Mouse (Mus musculus) ES-Bruce4 (cell line): ENCODE data around the gene Gpr171. TPM values are rescaled to one million over a fixed set of nuclear protein-coding genes. Genes with fewer than 3 reads are reported as not detected.

ENCODE experiments used
- H3K27ac ChIP-seq: 2 replicates; pipeline ENCODE4 v1.5.1; 2012; ENCODE audit warnings: low read length, inconsistent platforms; ENCODE audit not compliant: insufficient read depth
- H3K27me3 ChIP-seq: 2 replicates; pipeline ENCODE4 v1.6.1; 2012; ENCODE audit warnings: mild to moderate bottlenecking, low read length, inconsistent platforms; ENCODE audit not compliant: control insufficient read depth, poor library complexity, insufficient read depth, severe bottlenecking
- H3K36me3 ChIP-seq: 2 replicates; pipeline ENCODE4 v1.6.1; 2012; ENCODE audit warnings: inconsistent platforms, mild to moderate bottlenecking, low read length, moderate library complexity; ENCODE audit not compliant: control insufficient read depth, poor library complexity, insufficient read depth, severe bottlenecking
- H3K4me1 ChIP-seq: one replicate; pipeline ENCODE4 v1.8.1; 2011; ENCODE audit warnings: low read length; ENCODE audit not compliant: control insufficient read depth, insufficient read depth
- H3K4me3 ChIP-seq: 2 replicates; pipeline ENCODE4 v1.5.1; 2011; ENCODE audit warnings: low read depth, mild to moderate bottlenecking, low read length
- H3K9ac ChIP-seq: 2 replicates; pipeline ENCODE4 v1.6.1; 2012; ENCODE audit warnings: low read depth, mild to moderate bottlenecking, inconsistent platforms; ENCODE audit not compliant: poor library complexity, severe bottlenecking
- H3K9me3 ChIP-seq: replicated peaks from 2 replicates; pipeline ENCODE4 v1.6.1; 2012; ENCODE audit warnings: mild to moderate bottlenecking, low read length, inconsistent platforms; ENCODE audit not compliant: control insufficient read depth, poor library complexity, insufficient read depth, severe bottlenecking
- CTCF ChIP-seq: IDR thresholded peaks from one replicate; pipeline ENCODE4 v1.8.1; 2011; ENCODE audit warnings: low read depth, low read length
- EP300 ChIP-seq: IDR thresholded peaks from 2 replicates; pipeline ENCODE4 v1.6.1; 2011; ENCODE audit warnings: low read depth, low read length; ENCODE audit not compliant: insufficient read depth
- POLR2A ChIP-seq: IDR thresholded peaks from one replicate; pipeline ENCODE4 v1.8.1; 2011; ENCODE audit warnings: low read length; ENCODE audit not compliant: insufficient read depth
- polyA plus RNA-seq: library from polyadenylated mRNA; stranded (reverse); fragments of >200 nt; gene quantifications from 2 replicates; pipeline ENCODE4 v1.2.4, GENCODE M21; 2011; ENCODE audit warnings: low read depth; ENCODE audit not compliant: missing spikeins, insufficient read depth, insufficient read length

The Gpr171 gene
- polyA plus RNA-seq, 1 experiment, result not detected

GRCm38 (mm10) chr3:59066558-59067294 is 34.9 kb downstream of the Gpr171 start:
- H3K4me1 ChIP-seq, result no peaks in the 10 kb centered on the region
- H3K9ac ChIP-seq, result no peak overlapping the region
- no peaks in the 10 kb centered on the region for H3K36me3 ChIP-seq
- H3K27me3 ChIP-seq, result no peaks in the 10 kb centered on the region
- H3K9me3 ChIP-seq, result no peaks in the 10 kb centered on the region
- H3K27ac ChIP-seq, result no peak overlapping the region
- TF ChIP-seq POLR2A (no peak), EP300 (no peak), CTCF (no peak)
- no peak overlapping the region for H3K4me3 ChIP-seq

- H3K4me1 ChIP-seq, result no peaks in the 10 kb centered on the region
These were observed 35.7 kb downstream of the Gpr171 start for GRCm38 (mm10) chr3:59065937-59066336.

GRCm38 (mm10) chr3:59063431-59063830 is 38.2 kb downstream of the Gpr171 start:
- H3K36me3 ChIP-seq, result no peaks in the 10 kb centered on the region
- no peaks in the 10 kb centered on the region for H3K9me3 ChIP-seq
- no peak overlapping the region for H3K9ac ChIP-seq
- H3K27me3 ChIP-seq, result no peaks in the 10 kb centered on the region
- no peak overlapping the region for H3K4me3 ChIP-seq
- no peak overlapping the region for H3K27ac ChIP-seq
- TF ChIP-seq EP300, result no peak
- TF ChIP-seq CTCF, result no peak
- no peak for TF ChIP-seq POLR2A
- no peaks in the 10 kb centered on the region for H3K4me1 ChIP-seq

More at GRCm38 (mm10) chr3:59065937-59066336, 35.7 kb downstream of the Gpr171 start:
- Histone ChIP-seq H3K36me3 (no peaks in the 10 kb centered on the region), H3K27me3 (no peaks in the 10 kb centered on the region), H3K9ac (no peak overlapping the region), H3K9me3 (no peaks in the 10 kb centered on the region), H3K4me3 (no peak overlapping the region), H3K27ac (no peak overlapping the region)
- TF ChIP-seq EP300, result no peak
- no peak for TF ChIP-seq POLR2A
- no peak for TF ChIP-seq CTCF

GRCm38 (mm10) chr3:59062141-59062540 is 39.5 kb downstream of the Gpr171 start:
- no peaks in the 10 kb centered on the region for H3K9me3 ChIP-seq
- H3K9ac ChIP-seq, result no peak overlapping the region
- H3K27me3 ChIP-seq, result no peaks in the 10 kb centered on the region
- no peaks in the 10 kb centered on the region for H3K36me3 ChIP-seq
- no peak overlapping the region for H3K27ac ChIP-seq
- TF ChIP-seq POLR2A (no peak), CTCF (no peak), EP300 (no peak)
- H3K4me3 ChIP-seq, result no peak overlapping the region
- no peaks in the 10 kb centered on the region for H3K4me1 ChIP-seq

GRCm38 (mm10) chr3:59060131-59060530 is 41.5 kb downstream of the Gpr171 start:
- H3K27me3 ChIP-seq, result no peaks in the 10 kb centered on the region
- TF ChIP-seq CTCF (no peak), POLR2A (no peak), EP300 (no peak)

GRCm38 (mm10) chr3:59059022-59059541 is 42.5 kb downstream of the Gpr171 start:
- no peaks in the 10 kb centered on the region for H3K27me3 ChIP-seq
- no peak overlapping the region for H3K27ac ChIP-seq
- no peaks in the 10 kb centered on the region for H3K9me3 ChIP-seq
- no peak overlapping the region for H3K4me3 ChIP-seq
- TF ChIP-seq POLR2A (no peak), CTCF (peak; percentile 58)
- no peak overlapping the region for H3K9ac ChIP-seq
- H3K4me1 ChIP-seq, result no peaks in the 10 kb centered on the region
- no peaks in the 10 kb centered on the region for H3K36me3 ChIP-seq

More at GRCm38 (mm10) chr3:59060131-59060530, 41.5 kb downstream of the Gpr171 start:
- no peaks in the 10 kb centered on the region for H3K9me3 ChIP-seq
- no peaks in the 10 kb centered on the region for H3K4me1 ChIP-seq
- H3K9ac ChIP-seq, result no peak overlapping the region
- H3K36me3 ChIP-seq, result no peaks in the 10 kb centered on the region
- H3K4me3 ChIP-seq, result no peak overlapping the region
- H3K27ac ChIP-seq, result no peak overlapping the region
